Mouse (Mus musculus): ENCODE measurements around the gene Vmn1r56. TPM values are rescaled to one million over a fixed set of nuclear protein-coding genes. Genes with fewer than 3 reads are reported as not detected.
"Not testable (repeated sequence)": the region's sequence is repeated elsewhere in the genome, so short reads cannot be mapped to it uniquely, and the experiment has no call there.

Vmn1r56 gene
- not detected for total RNA-seq (2021)
- long read RNA-seq, experiment 1 = 0 reads
- long read RNA-seq, experiment 2 = 0 reads

- intact Hi-C loops (cut with DNase I); DNase-seq (ENCODE audit: low spot score in 2 of 2): not testable (repeated sequence)
Observed at GRCm38 (mm10) chr7:5196647-5197046, at the start of gene Vmn1r56. Vmn1r56 (minus strand) TSS chr7:5196747.

GRCm38 (mm10) chr7:5218193-5218592, 21.6 kb upstream of the Vmn1r56 start, which contains the start of gene Vmn1r57:
Vmn1r57 (plus strand) TSS chr7:5218493.
- DNase-seq (ENCODE audit: low spot score in 2 of 2); intact Hi-C loops (cut with DNase I): not testable (repeated sequence)

- intact Hi-C loops (cut with DNase I); DNase-seq (ENCODE audit: low spot score in 2 of 2): not testable (repeated sequence)
Observed at GRCm38 (mm10) chr7:5149570-5149969, 47.0 kb downstream of the Vmn1r56 start, which contains the start of gene Vmn1r55. Vmn1r55 (minus strand) TSS chr7:5149670.

Other genes starting within 250 kb of the Vmn1r56 start
- under 1 TPM in 1 of 2 experiments, not detected in 1; 0.15 TPM for gene Sbk2, start 232.3 kb downstream of the Vmn1r56 start, total RNA-seq (2021)
- gene Sbk3, start 225.6 kb downstream of the Vmn1r56 start, total RNA-seq (2021) = under 1 TPM; 0.42 to 0.55 TPM
- gene Zfp579, start 200.6 kb downstream of the Vmn1r56 start, total RNA-seq (2021) = 10 to 100 TPM; 33.8 to 36.3 TPM
- 1 to 10 TPM; 5.3 to 6.7 TPM for gene Zfp524, start 182.3 kb downstream of the Vmn1r56 start, total RNA-seq (2021)
- gene Fiz1, start 182.1 kb downstream of the Vmn1r56 start, total RNA-seq (2021) = 10 to 100 TPM; 24.9 to 25.3 TPM
- gene Gm44973, start 181.3 kb downstream of the Vmn1r56 start, total RNA-seq (2021) = not detected
- gene Zfp865, start 176.4 kb downstream of the Vmn1r56 start, total RNA-seq (2021) = 10 to 100 TPM; 34.1 to 35.2 TPM
- gene Ccdc106, start 176.2 kb downstream of the Vmn1r56 start, total RNA-seq (2021) = 10 to 100 TPM; 65.7 to 68.5 TPM
- gene 4632433K11Rik, start 162.6 kb downstream of the Vmn1r56 start, total RNA-seq (2021) = not detected
- 1 to 10 TPM; 5.4 TPM for gene Zfp784, start 158.3 kb downstream of the Vmn1r56 start, total RNA-seq (2021)
- gene Zfp580, start 145.2 kb downstream of the Vmn1r56 start, total RNA-seq (2021) = 10 to 100 TPM; 56.1 to 62.8 TPM
- gene U2af2, start 134.6 kb downstream of the Vmn1r56 start, total RNA-seq (2021) = 100 to 1,000 TPM; 166 to 173 TPM
- 100 to 1,000 TPM; 429 to 432 TPM for gene Epn1, start 116.5 kb downstream of the Vmn1r56 start, total RNA-seq (2021)
- gene Rfpl4, start 79.8 kb downstream of the Vmn1r56 start, total RNA-seq (2021) = not detected
- gene Rasl2-9, start 70.8 kb downstream of the Vmn1r56 start, total RNA-seq (2021) = under 1 TPM in 1 of 2 experiments, not detected in 1; 0.35 TPM
- not detected for gene Vmn1r55, start 47.1 kb downstream of the Vmn1r56 start, total RNA-seq (2021)
- not detected for gene Vmn1r57, start 21.7 kb upstream of the Vmn1r56 start, total RNA-seq (2021)
- not detected for gene Gm5065, start 153.8 kb upstream of the Vmn1r56 start, total RNA-seq (2021)
- gene Nlrp2, start 154.3 kb upstream of the Vmn1r56 start, total RNA-seq (2021) = not detected
- not detected for gene Vmn1r58, start 216.6 kb upstream of the Vmn1r56 start, total RNA-seq (2021)

Measured in left cerebral cortex, postnatal 14 days (tissue).